Mouse (Mus musculus): ENCODE results near the gene Hnrnpab.

GRCm38 (mm10) chr11:51591915-51592314 lies 14.7 kb downstream of the Hnrnpab start:
- TF ChIP-seq CTCF (IDR thresholded peaks at IDR 0.05; ENCODE audit: borderline replicate concordance, insufficient read depth, low read depth, low read length) (no peak), POLR2A (IDR thresholded peaks at IDR 0.05; ENCODE audit: borderline replicate concordance, insufficient read depth, low read length) (no peak)

Data from cerebellum, adult 2 months (tissue).